Mouse (Mus musculus) lung, embryonic 15.5 days (tissue): ENCODE results near the gene Agbl4. TPM values are rescaled to one million over a fixed set of nuclear protein-coding genes. Genes with fewer than 3 reads are reported as not detected.

Experiments
- ATAC-seq: fragments of 200-750 bp; cut with Nextera tagmentation; 2 replicates; pipeline ENCODE4 v1.8.0; 2017; ENCODE audit warnings: moderate number of reproducible peaks, borderline replicate concordance; ENCODE audit not compliant: low FRiP score, low TSS enrichment; ENCODE audit errors: extremely low read depth
- H3K27ac ChIP-seq: fragments of 300-500 bp; sonication (generic); 2 replicates; pipeline ENCODE4 v1.5.1; 2015; ENCODE audit warnings: moderate library complexity, mild to moderate bottlenecking, inconsistent platforms
- H3K27me3 ChIP-seq: fragments of 300-500 bp; sonication (generic); 2 replicates; pipeline ENCODE4 v1.6.1; 2015; ENCODE audit warnings: inconsistent platforms
- H3K36me3 ChIP-seq: fragments of 300-500 bp; sonication (generic); 2 replicates; pipeline ENCODE4 v1.6.1; 2015; ENCODE audit warnings: inconsistent platforms
- H3K4me1 ChIP-seq: fragments of 300-500 bp; sonication (generic); 2 replicates; pipeline ENCODE4 v1.6.1; 2015; ENCODE audit warnings: inconsistent platforms
- H3K4me2 ChIP-seq: fragments of 300-500 bp; sonication (generic); 2 replicates; pipeline ENCODE4 v1.6.1; 2015; ENCODE audit warnings: inconsistent platforms, mild to moderate bottlenecking, moderate library complexity
- H3K4me3 ChIP-seq: fragments of 300-500 bp; sonication (generic); 2 replicates; pipeline ENCODE4 v1.5.1; 2015; ENCODE audit warnings: mild to moderate bottlenecking, inconsistent platforms
- H3K9ac ChIP-seq: fragments of 300-500 bp; sonication (generic); 2 replicates; pipeline ENCODE4 v1.6.1; 2015; ENCODE audit warnings: inconsistent platforms
- H3K9me3 ChIP-seq: fragments of 300-500 bp; sonication (generic); 2 replicates; pipeline ENCODE4 v1.6.1; 2016; ENCODE audit warnings: inconsistent platforms
- WGBS: fragments of 180-500 bp; shearing (Covaris S2); methylation state at CpG from one replicate; pipeline ENCODE4 v1.1.7; 2015; 5-methylcytosine and 5-hydroxymethylcytosine counted together
- polyA plus RNA-seq: library from polyadenylated mRNA; unstranded; fragments of >200 nt; fragmentation: Nextera tagmentation; extraction: Ambion mirVana; gene quantifications from 2 replicates; pipeline ENCODE4 v1.2.1, GENCODE M21; 2015

Agbl4 gene
- polyA plus RNA-seq, 1 experiment from 2014 or later: 0.50 TPM

DNA sequence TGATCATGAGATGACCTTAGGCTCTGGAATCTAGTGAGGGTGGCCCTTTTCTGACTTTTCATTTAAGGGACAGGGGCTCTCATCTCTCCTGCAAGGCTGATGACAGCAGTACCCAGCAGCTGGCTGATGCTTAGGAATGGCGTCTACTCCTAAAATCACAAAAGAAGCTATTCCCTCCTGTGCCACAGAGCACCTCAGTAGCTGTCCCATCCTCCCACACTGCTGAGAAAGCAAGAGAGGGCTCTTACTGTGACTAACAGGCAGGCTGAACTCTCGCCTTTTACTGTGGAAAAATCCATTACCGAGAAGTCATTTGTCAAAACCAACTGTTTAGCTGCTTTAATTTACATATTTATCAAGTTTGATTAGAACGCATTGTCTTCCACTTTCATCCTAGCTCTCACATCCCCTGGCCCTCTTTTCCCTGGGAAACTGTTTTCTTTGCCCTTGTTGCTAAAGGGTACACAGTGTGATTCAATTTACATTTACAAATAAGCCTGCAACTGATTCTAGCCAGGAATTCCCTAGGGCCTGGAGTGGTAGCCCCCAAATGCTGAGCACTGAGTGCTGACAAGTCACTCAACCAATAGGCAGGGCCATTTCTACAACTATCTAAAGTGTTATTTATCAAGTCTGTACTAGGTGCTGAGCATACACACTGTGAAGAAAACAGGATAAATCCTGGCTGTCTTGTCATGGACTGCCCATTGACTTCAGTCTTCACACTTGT lies 1119.8 kb downstream of the Agbl4 start:
- Histone ChIP-seq H3K9me3 (no peaks in the 10 kb centered on the region), H3K4me2 (no peak overlapping the region)
- 33% methylated on average over 4 of the region's 4 CpGs for WGBS

DNA sequence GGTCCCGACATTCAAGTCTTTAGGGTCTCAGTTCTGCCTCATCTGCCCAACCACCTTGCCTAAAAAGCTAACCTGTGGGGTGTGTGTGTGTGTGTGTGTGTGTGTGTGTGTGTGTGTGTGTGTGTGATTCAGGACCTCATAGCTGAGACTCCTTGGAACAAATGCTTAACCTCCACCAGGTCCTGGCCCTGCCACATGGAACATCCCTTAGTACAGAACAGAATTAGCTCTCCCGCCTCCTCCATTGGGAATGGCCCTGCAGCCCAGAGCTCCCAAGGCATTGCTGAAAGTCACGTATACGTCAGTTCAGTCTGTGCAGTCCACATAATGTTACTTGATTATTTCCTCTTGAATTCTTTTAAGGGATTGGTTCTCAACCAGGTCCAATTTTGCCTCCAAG lies 1120.7 kb downstream of the Agbl4 start:
- no peak for ATAC-seq
- H3K36me3 ChIP-seq: no peaks in the 10 kb centered on the region
- no peak overlapping the region for H3K27ac ChIP-seq
- H3K9me3 ChIP-seq: no peaks in the 10 kb centered on the region
- H3K27me3 ChIP-seq: no peaks in the 10 kb centered on the region
- no peak overlapping the region for H3K4me2 ChIP-seq
- H3K4me1 ChIP-seq: no peaks in the 10 kb centered on the region
- no peak overlapping the region for H3K9ac ChIP-seq
- no peak overlapping the region for H3K4me3 ChIP-seq
- 84% methylated on average over 4 of the region's 4 CpGs for WGBS

More for the DNA sequence above, 1119.8 kb downstream of the Agbl4 start:
- ATAC-seq: no peak
- no peaks in the 10 kb centered on the region for H3K4me1 ChIP-seq
- H3K36me3 ChIP-seq: no peaks in the 10 kb centered on the region
- no peaks in the 10 kb centered on the region for H3K27me3 ChIP-seq
- H3K4me3 ChIP-seq: no peak overlapping the region
- H3K9ac ChIP-seq: no peak overlapping the region
- no peak overlapping the region for H3K27ac ChIP-seq

GRCm38 (mm10) chr4:111519267-111519666 lies 1121.8 kb downstream of the Agbl4 start:
- Histone ChIP-seq H3K36me3 (no peaks in the 10 kb centered on the region), H3K9ac (no peak overlapping the region), H3K27me3 (no peaks in the 10 kb centered on the region), H3K4me3 (no peak overlapping the region), H3K4me1 (no peaks in the 10 kb centered on the region), H3K4me2 (no peak overlapping the region), H3K27ac (no peak overlapping the region), H3K9me3 (no peaks in the 10 kb centered on the region)
- WGBS: 59% methylated on average over 3 of the region's 3 CpGs
- ATAC-seq: no peak

GRCm38 (mm10) chr4:111520006-111520405 lies 1122.5 kb downstream of the Agbl4 start:
- Histone ChIP-seq H3K4me3 (no peak overlapping the region), H3K36me3 (no peaks in the 10 kb centered on the region), H3K27ac (no peak overlapping the region), H3K4me2 (no peak overlapping the region), H3K4me1 (no peaks in the 10 kb centered on the region), H3K27me3 (no peaks in the 10 kb centered on the region), H3K9ac (no peak overlapping the region), H3K9me3 (no peaks in the 10 kb centered on the region)
- 79% methylated on average over 2 of the region's 2 CpGs for WGBS
- ATAC-seq: no peak

DNA sequence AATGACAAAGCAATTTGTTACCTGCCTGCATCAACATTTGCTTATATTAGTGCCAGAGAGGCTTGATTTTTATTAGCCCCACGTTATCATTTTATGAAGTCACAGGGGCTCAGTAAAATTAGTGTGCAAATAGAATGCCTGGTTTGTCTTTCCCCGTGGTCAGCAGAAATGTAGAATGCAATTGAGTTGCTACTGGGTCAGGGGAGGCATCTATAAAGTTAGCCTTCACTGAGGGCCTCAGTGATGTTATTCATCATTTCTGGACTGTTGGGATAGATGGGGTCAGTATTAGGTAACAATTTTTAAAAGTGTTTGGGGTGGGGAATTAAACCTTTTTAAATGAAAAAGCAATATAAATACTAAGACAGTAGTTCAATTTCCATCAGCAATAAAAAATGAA lies 1125.5 kb downstream of the Agbl4 start:
- ATAC-seq: no peak
- Histone ChIP-seq H3K9ac (no peak overlapping the region), H3K27me3 (no peaks in the 10 kb centered on the region), H3K36me3 (no peaks in the 10 kb centered on the region), H3K27ac (no peak overlapping the region), H3K4me1 (no peaks in the 10 kb centered on the region), H3K9me3 (no peaks in the 10 kb centered on the region), H3K4me2 (no peak overlapping the region), H3K4me3 (no peak overlapping the region)
- WGBS: 56% methylated on average over 2 of the region's 2 CpGs

DNA sequence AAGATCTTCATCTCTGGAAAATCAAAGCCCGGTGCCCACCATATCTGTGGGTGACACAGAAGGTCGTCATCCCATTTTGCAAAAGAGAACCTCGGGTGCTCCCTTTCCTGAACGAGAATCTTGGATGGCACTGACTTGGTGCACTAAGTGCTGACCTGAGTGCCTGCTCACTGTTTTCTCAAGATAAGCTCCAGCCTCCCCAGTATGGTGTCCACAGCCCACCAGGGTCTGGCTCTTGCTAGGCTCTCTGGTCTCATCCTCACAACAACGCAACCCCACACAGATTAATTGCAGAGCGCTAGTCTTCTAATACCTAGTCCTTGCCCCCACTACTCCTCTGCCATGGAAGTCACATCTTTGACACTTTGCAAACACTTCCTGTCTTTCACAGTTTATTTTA lies 1131.5 kb downstream of the Agbl4 start:
- ATAC-seq: no peak

DNA sequence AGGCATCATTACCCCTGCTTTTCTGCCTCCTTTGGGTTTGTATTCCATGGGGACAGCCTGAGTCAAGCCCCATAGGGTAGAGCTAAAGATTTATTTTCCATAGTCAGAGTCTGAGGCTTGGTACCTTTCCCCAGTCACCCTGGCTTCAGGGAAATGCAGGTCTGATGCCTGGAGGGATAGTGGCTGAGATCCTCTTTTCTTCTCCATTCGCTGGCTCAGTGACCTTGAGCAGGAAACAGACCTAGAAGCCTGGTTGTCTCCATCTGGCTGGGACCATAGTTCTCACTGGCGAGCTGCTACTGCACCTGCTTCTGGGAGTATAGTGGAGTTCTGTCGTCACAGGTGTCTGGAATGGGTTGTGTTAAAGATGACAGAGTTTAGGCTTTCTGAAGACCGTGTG lies 1132.5 kb downstream of the Agbl4 start:
- H3K4me3 ChIP-seq: no peak overlapping the region
- no peaks in the 10 kb centered on the region for H3K9me3 ChIP-seq
- 72% methylated on average over 4 of the region's 4 CpGs for WGBS
- no peak overlapping the region for H3K4me2 ChIP-seq
- no peaks in the 10 kb centered on the region for H3K4me1 ChIP-seq
- no peaks in the 10 kb centered on the region for H3K36me3 ChIP-seq
- H3K9ac ChIP-seq: no peak overlapping the region
- no peak for ATAC-seq
- no peaks in the 10 kb centered on the region for H3K27me3 ChIP-seq
- no peak overlapping the region for H3K27ac ChIP-seq

More for the DNA sequence above, 1131.5 kb downstream of the Agbl4 start:
- no peaks in the 10 kb centered on the region for H3K9me3 ChIP-seq
- 48% methylated on average over 6 of the region's 6 CpGs for WGBS
- no peak overlapping the region for H3K4me2 ChIP-seq
- no peaks in the 10 kb centered on the region for H3K36me3 ChIP-seq
- H3K4me3 ChIP-seq: no peak overlapping the region
- no peak overlapping the region for H3K9ac ChIP-seq
- no peak overlapping the region for H3K27ac ChIP-seq
- H3K27me3 ChIP-seq: no peaks in the 10 kb centered on the region
- no peaks in the 10 kb centered on the region for H3K4me1 ChIP-seq

DNA sequence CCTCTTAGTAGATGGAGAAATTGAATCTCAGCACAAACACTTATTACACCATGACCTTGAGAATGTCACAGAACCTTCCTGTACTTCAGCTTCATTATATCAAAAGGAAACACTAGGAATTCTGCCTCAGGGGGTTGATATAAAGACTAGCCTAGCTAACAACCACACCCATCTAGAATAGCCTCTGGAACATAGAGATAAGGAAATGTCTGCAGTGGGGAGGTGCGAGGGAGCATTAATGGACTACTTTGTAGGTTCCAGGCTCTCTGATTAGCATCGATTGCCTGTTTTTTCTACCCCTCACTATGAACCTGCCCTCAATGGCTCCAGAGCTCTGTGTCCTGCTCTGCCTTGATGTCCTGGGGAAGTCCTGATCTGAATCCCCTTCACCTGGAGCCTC lies 1133.1 kb downstream of the Agbl4 start:
- Histone ChIP-seq H3K36me3 (no peaks in the 10 kb centered on the region), H3K27me3 (no peaks in the 10 kb centered on the region), H3K27ac (no peak overlapping the region), H3K4me1 (no peaks in the 10 kb centered on the region), H3K4me3 (no peak overlapping the region), H3K4me2 (no peak overlapping the region), H3K9me3 (no peaks in the 10 kb centered on the region), H3K9ac (no peak overlapping the region)
- WGBS: 86% methylated on average over 2 of the region's 2 CpGs
- no peak for ATAC-seq

GRCm38 (mm10) chr4:111544684-111545083 lies 1147.2 kb downstream of the Agbl4 start:
- no peaks in the 10 kb centered on the region for H3K27me3 ChIP-seq
- ATAC-seq: no peak
- no peak overlapping the region for H3K4me3 ChIP-seq
- no peaks in the 10 kb centered on the region for H3K36me3 ChIP-seq
- no peak overlapping the region for H3K9ac ChIP-seq
- H3K27ac ChIP-seq: no peak overlapping the region
- 76% methylated on average over 2 of the region's 2 CpGs for WGBS
- no peaks in the 10 kb centered on the region for H3K9me3 ChIP-seq
- H3K4me2 ChIP-seq: no peak overlapping the region
- no peaks in the 10 kb centered on the region for H3K4me1 ChIP-seq

DNA sequence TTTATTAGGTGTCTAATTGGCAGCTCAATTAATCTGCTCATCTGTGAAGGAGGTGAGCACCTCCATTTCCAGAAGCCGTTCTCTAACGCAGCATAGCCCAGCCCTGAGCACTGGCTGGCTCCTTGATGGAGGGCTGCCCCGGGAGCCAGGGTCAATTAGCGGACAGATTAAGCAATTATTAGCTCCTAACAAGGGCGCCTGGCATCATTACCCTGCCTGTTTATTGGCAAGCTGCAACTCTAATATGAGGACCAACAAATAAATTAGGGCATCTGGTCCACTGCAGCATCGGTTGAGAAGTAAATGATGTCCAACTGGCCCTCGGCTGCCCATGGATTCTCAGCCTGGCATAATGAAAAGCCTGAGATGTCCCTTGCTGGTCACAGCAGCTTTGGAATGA lies 1148.5 kb downstream of the Agbl4 start:
- no peak for ATAC-seq
- no peak overlapping the region for H3K4me2 ChIP-seq
- H3K9ac ChIP-seq: no peak overlapping the region
- 79% methylated on average over 7 of the region's 7 CpGs for WGBS
- no peaks in the 10 kb centered on the region for H3K27me3 ChIP-seq
- no peaks in the 10 kb centered on the region for H3K4me1 ChIP-seq
- no peak overlapping the region for H3K4me3 ChIP-seq
- H3K9me3 ChIP-seq: no peaks in the 10 kb centered on the region
- no peaks in the 10 kb centered on the region for H3K36me3 ChIP-seq
- no peak overlapping the region for H3K27ac ChIP-seq

DNA sequence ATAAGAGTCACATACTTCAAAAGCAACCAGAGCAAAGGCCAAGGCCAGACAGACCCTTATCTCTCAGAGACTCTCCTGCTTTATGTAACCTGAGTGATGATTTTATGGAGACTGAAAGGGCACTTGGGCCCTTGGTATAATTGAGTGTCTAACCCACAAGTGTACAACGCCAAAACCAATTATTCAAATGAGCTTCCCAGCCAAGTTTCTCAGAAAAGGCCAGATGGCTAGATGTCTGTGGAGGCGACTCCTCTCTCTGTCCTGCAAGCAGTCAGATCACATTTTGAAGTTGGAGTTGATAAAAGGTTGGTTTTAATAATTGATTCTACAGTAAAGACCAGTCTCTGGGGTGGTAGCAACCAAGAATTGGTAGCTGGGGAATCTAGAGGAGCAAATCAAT lies 1158.0 kb downstream of the Agbl4 start:
- H3K4me3 ChIP-seq: no peak overlapping the region
- no peaks in the 10 kb centered on the region for H3K4me1 ChIP-seq
- H3K4me2 ChIP-seq: no peak overlapping the region
- no peak overlapping the region for H3K27ac ChIP-seq
- H3K9me3 ChIP-seq: no peaks in the 10 kb centered on the region
- WGBS: 60% methylated on average over 2 of the region's 2 CpGs
- no peaks in the 10 kb centered on the region; the same call in 1 of the 2 replicates for H3K27me3 ChIP-seq
- no peak overlapping the region for H3K9ac ChIP-seq
- ATAC-seq: no peak
- H3K36me3 ChIP-seq: no peaks in the 10 kb centered on the region

GRCm38 (mm10) chr4:111577087-111577773 lies 1179.8 kb downstream of the Agbl4 start:
- Histone ChIP-seq H3K9me3 (no peaks in the 10 kb centered on the region), H3K27me3 (no peaks in the 10 kb centered on the region), H3K9ac (no peak overlapping the region), H3K4me2 (no peak overlapping the region), H3K4me1 (no peaks in the 10 kb centered on the region), H3K36me3 (no peaks in the 10 kb centered on the region), H3K27ac (no peak overlapping the region), H3K4me3 (no peak overlapping the region)
- ATAC-seq: no peak
- 84% methylated on average over 10 of the region's 10 CpGs for WGBS
